Mouse (Mus musculus): ENCODE results near the gene Man2c1. TPM values are rescaled to one million over a fixed set of nuclear protein-coding genes. Genes with fewer than 3 reads are reported as not detected.

The Man2c1 gene
- 66.3 TPM for polyA plus RNA-seq (2015; fragmentation: Illumina TruSeq; extraction: RNeasy Lipid Tissue Mini Kit (QIAGEN cat#74804); ENCODE audit: insufficient read depth, low replicate concordance)

GRCm38 (mm10) chr9:57130577-57131433 is at the start of gene Man2c1:
Gene Man2c1, plus strand, starts transcription at chr9:57130690.

DNA sequence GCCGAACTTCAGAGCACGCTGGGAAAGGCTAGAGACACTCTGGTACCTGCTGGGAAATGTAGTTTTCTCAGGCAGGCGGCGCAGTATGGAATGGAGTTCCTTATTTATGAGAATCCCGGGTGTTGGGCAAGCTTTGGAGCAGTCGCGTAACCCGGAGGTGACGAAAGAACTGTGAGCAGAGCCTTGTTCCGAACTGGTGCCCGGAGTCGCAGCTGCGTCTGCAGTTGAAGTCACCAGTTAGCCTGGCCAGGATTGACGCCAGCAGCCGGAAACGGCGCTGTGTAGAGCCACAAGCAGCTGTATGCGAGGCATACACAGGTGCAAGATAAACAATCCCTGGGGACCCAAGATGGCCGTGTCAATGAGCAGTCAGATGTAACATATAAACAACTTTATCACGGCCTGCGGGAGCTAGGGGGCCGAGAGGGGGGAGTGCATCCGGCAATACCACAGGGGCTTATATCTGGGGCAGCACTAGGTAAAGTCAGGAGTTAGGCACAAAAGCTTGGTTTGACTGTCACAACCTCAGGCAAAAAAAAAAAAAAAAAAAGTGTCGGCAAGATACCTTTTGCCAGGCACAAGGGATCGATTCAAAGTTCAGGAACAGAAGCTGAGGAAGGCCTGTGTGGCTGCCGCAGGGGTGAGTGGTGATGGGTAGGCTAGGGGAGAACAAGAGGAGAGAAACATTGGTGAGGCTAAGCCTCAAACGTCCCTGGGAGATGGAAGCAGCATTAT is 17.8 kb downstream of the Man2c1 start, which contains the start of gene Neil1:
Gene Neil1, minus strand, starts transcription at position 162 of the 735 bp plus-strand sequence.

DNA sequence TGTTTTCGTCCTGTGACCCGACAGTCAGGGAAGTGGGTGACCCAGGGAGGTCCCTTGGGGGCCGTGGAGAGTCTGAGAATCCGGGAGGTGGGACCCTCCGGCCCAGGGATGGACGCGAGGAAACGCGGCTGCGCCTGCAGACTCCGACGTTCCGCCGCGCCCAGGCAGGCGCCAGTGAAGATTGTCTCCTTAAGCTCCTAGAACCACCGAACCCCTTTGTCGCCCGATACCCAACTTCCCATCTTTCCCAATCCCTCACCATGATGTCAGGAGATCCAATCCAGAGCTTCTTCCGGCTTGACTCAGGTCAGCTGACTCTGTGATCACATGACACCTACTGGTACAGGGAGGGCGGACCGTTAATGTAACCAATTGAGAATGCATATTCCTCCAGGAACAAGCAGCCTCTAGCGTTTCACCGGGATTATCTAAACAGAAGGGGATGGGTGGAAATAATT is 27.6 kb downstream of the Man2c1 start, which contains the start of gene Commd4:
Gene Commd4, minus strand, starts transcription at position 319 of the 458 bp plus-strand sequence.

Other genes starting within 250 kb of the Man2c1 start
- gene Snx33, start 202.3 kb upstream of the Man2c1 start, polyA plus RNA-seq (2015; fragmentation: Illumina TruSeq; extraction: RNeasy Lipid Tissue Mini Kit (QIAGEN cat#74804); ENCODE audit: insufficient read depth, low replicate concordance), result 10.0 TPM
- gene Imp3, start 193.2 kb upstream of the Man2c1 start, polyA plus RNA-seq (2015; fragmentation: Illumina TruSeq; extraction: RNeasy Lipid Tissue Mini Kit (QIAGEN cat#74804); ENCODE audit: insufficient read depth, low replicate concordance), result 69.2 TPM
- gene Snupn, start 179.8 kb upstream of the Man2c1 start, polyA plus RNA-seq (2015; fragmentation: Illumina TruSeq; extraction: RNeasy Lipid Tissue Mini Kit (QIAGEN cat#74804); ENCODE audit: insufficient read depth, low replicate concordance), result 24.9 TPM
- 31.5 TPM for gene Ptpn9, start 135.8 kb upstream of the Man2c1 start, polyA plus RNA-seq (2015; fragmentation: Illumina TruSeq; extraction: RNeasy Lipid Tissue Mini Kit (QIAGEN cat#74804); ENCODE audit: insufficient read depth, low replicate concordance)
- 65.3 TPM for gene Sin3a, start 58.6 kb upstream of the Man2c1 start, polyA plus RNA-seq (2015; fragmentation: Illumina TruSeq; extraction: RNeasy Lipid Tissue Mini Kit (QIAGEN cat#74804); ENCODE audit: insufficient read depth, low replicate concordance)
- 13.1 TPM for gene Neil1, start 17.6 kb downstream of the Man2c1 start, polyA plus RNA-seq (2015; fragmentation: Illumina TruSeq; extraction: RNeasy Lipid Tissue Mini Kit (QIAGEN cat#74804); ENCODE audit: insufficient read depth, low replicate concordance)
- 80.4 TPM for gene Commd4, start 27.6 kb downstream of the Man2c1 start, polyA plus RNA-seq (2015; fragmentation: Illumina TruSeq; extraction: RNeasy Lipid Tissue Mini Kit (QIAGEN cat#74804); ENCODE audit: insufficient read depth, low replicate concordance)
- not detected for gene Trcg1, start 105.9 kb downstream of the Man2c1 start, polyA plus RNA-seq (2015; fragmentation: Illumina TruSeq; extraction: RNeasy Lipid Tissue Mini Kit (QIAGEN cat#74804); ENCODE audit: insufficient read depth, low replicate concordance)
- gene 1700017B05Rik, start 131.9 kb downstream of the Man2c1 start, polyA plus RNA-seq (2015; fragmentation: Illumina TruSeq; extraction: RNeasy Lipid Tissue Mini Kit (QIAGEN cat#74804); ENCODE audit: insufficient read depth, low replicate concordance), result 7.6 TPM